Mouse (Mus musculus) cerebellum, postnatal 14 days (tissue): Measurements from ENCODE around the gene Katnbl1.

ENCODE experiments used
- DNase-seq, 2 experiments: peaks; one replicate each; pipeline ENCODE4 v3.0.0; 2021; ENCODE audit warnings: mixed read lengths in 2 of 2

Gene Katnbl1

DNA sequence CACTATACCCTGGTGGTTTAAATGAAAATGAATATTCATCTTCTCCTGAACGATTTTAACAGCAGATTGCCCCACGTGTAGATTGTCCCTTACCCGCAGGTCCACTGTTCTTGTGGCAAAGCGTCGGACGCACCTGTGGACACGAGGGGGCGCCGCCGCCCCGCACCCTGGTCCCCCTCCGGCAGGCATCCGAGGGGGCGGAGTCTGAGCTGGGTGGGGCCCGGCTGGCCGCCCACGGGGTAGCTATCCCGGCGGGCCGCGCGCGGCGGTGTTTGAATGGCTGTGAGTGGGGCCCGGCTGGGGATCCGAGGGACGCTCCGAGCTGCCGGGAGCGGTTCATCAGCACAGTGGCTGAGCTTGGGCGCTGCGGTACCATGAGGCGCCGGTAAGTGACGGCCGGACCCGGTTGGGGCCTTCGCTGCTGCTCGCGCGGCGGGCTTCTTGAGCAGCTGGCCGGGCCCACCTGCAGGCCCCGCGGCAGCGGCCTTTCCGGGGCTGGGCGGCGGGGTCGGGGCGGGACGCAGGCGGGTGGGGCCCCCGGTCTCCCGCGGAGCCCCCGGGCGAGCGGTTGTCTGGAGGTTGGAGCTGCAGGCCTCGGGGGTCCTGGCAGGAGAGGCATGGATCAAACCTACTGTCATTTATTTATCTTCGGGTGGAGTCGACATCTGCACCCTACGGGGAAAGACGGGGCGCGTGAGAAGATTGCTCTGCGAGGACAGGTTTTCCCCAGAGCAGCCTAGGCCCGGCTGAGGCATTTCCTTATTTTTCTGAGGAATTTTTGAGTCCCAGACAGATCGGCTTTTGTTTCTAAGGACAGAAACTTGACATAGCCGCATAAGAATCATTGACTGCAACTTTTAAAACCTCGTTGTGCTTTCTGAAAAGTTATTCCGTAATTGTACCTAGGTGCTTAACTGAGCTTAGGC lies at the start of gene Katnbl1:
TSS of gene Katnbl1 (plus strand) at position 239 of the 926 bp plus-strand sequence.
- DNase-seq = peak; percentile 96 to 97

DNA sequence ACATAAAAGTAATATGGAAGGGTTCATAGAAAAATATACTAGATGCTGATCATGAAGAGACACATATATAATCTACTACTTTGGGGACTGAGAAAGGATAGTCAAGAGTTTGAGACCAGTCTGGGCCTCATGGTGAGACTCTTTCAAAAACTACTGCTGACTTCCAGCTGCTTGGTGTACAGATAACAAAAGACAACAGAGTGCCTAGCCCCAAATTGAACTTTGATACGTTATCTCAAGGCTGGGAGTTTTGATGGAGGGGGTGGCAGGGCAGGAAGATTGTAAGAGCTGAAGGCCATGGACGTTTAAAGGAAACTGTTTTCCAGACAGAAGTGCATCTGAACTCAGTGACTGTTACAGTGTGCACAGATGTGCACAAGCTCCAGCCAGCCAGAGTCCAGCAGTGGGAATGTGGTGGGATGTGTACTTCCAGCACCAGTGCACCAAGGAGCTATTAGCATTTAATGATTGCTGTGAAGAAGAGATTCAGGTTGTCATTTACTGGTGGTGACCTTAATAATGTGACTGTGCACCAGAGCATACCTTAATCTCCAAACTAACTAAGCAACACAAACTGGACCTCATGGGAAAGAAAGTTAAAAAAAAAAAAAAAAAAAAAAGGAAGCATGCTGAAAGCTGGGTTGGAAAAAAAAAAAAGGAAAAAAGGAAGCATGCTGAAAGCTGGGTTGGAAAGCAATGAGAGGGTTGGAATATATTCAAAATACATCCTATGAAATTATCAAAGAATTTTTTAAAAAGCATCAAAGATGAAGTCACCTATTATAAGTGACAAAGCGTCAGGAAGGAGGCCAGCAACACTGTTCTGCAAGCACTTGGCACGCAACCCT lies 46.7 kb upstream of the Katnbl1 start:
- DNase-seq = no peak

- no peak for DNase-seq
These were observed 41.8 kb upstream of the Katnbl1 start for GRCm38 (mm10) chr2:112337211-112337610.

- DNase-seq = peak in 1 of 2 experiments; percentile 15
These were observed 39.3 kb upstream of the Katnbl1 start for GRCm38 (mm10) chr2:112339736-112340135.

GRCm38 (mm10) chr2:112341117-112341516 lies 37.9 kb upstream of the Katnbl1 start:
- DNase-seq = no peak

DNA sequence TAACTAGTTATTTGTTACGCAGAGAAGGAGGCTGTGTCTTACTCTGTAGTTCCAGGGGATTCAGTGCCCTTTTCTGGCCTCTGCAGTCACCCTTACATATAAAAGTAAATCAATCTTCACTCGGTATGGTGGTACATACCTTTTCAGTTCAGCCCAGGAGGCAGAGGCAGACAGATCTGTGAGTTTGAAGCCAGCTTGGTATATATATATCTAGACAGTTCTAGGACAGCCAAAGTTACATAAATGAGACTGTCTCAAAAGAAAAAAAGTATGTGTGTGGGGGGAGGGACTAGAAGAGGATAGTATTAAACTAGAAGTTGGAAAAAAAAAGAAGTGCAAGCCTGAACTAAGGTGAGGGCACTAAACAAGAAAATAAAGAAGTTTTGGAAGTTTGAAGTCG lies 30.8 kb upstream of the Katnbl1 start:
- DNase-seq = no peak

- DNase-seq = no peak
These were observed 25.1 kb upstream of the Katnbl1 start for GRCm38 (mm10) chr2:112353685-112354455.

- no peak for DNase-seq
These were observed 19.4 kb upstream of the Katnbl1 start for GRCm38 (mm10) chr2:112359611-112360010.

- no peak for DNase-seq
These were observed 18.8 kb upstream of the Katnbl1 start for GRCm38 (mm10) chr2:112360012-112360780.

DNA sequence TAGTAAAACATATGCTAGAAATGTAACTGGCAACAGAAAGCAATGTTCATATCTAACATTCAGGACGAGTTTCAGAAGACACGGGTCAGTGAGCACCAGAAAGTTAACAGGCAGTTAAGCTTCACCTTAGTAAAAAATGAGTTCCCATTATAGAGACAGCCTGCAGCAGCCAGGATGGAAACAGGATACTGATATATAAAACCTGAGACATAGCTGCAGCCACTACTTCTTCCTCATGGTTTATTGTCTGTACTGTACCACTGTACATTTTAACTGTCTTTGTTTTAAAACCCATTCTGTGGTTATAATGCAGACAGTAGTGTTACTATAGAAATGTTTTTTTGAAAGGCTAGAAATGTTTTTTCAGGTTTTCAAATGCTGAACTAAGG lies 18.2 kb upstream of the Katnbl1 start:
- no peak for DNase-seq

- DNase-seq = peak; percentile 28 to 32
These were observed 11.8 kb upstream of the Katnbl1 start for GRCm38 (mm10) chr2:112367222-112367621.

DNA sequence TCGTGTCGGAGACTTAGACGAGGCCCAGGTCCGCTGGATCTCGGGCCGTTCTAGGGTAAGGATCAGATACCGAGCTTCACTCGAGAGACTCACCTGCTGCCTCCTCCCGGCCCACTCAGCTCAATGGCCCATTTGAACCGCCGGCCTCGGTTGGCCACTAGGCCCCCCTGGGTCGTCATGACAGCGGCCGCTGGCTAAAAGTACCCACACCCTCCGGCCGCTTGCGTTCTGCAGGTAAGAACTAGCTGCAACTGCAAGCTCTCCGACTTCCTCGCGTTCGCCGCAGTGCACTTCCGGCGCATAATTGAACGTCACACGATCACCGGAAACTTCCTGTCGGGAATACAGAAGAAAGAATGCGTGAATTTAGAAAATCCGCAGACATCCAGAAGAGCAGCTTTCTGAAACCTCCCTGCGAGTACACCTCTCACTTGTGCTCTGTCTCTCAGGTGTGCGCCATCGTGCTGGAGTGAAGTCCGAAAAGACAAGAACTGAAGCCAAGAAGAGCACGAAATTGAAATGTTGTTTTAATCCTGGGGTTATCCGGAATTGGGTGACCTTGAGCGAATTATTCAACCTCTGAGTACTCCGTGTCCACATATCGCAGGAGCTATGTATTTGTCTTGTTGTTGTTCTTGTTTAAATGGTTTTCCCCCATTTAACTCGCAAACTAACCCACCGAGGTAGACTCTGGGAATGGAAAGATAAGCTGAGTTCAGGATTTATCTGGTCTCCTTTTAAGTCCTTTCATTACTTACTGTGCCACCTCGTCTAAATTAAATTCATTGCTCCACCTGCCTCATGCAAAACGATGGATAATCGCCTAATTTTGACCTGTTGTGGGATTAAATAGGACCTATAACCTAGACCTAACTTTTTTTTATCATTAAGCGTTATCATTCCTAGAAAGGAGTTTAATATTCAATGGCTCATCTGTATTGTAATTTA lies 11.0 kb upstream of the Katnbl1 start, which contains the start of gene Emc4:
TSS of gene Emc4 (minus strand) at position 302 of the 948 bp plus-strand sequence.
- DNase-seq = peak; percentile 94 to 95

DNA sequence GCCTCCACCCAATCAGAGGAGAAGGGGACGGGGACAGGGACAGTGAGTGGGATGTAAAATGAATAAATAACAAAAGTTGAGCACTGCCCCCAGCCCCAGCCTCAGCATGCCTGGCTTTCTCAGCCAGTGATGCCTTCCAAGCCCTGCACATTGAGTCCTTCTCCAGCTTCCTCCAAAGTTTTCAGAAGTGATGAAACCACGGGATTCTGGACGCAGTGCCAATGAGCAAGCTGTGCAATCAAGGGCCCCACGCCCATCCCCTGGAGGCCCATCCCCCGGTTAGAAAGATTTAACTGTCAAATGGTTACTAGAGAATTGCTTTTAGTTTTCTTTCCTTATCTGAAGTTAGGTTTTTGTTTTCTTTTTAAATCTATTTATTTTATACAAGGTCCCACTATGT lies 9.1 kb upstream of the Katnbl1 start:
- DNase-seq = no peak

DNA sequence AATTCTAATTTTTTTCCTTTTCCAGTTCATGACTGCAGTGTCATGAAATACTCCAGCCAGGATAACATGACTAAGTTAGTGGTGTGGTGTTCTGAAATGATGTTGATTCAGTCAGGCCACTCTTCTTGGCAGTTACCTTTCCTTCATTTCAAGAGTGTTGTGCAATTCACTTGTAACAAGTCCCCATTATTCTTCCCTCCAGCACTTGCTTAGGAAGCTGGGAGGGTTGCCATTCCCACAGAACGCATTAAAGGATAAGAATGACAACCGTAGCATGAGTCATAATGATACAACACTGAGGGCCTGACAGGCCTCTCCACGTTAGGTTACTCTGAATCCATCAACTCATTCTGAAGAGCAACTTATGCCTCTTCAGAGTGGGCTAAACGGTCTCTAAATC lies 5.9 kb upstream of the Katnbl1 start:
- DNase-seq = no peak

DNA sequence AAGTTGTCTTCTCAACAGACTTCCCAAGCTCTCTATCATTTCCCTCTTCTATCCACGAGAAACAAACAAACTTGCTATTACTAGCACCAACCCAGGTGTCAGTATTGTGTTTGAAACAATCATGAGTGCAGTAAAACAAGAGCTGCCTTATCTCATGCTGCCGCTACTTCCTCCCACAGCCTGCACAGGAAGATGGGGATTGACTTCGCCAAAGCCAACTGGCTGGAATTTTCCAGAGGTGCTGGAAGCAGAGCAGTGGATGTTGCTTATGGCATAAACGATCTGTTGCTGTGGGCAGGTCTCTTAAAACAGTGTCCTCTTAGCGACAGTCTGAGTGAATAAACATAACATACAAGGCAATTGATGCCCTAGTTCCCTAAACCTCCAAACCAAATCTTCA lies 4.4 kb upstream of the Katnbl1 start:
- no peak for DNase-seq

- DNase-seq = no peak
These were observed 1.1 kb downstream of the Katnbl1 start for GRCm38 (mm10) chr2:112380131-112380530.

DNA sequence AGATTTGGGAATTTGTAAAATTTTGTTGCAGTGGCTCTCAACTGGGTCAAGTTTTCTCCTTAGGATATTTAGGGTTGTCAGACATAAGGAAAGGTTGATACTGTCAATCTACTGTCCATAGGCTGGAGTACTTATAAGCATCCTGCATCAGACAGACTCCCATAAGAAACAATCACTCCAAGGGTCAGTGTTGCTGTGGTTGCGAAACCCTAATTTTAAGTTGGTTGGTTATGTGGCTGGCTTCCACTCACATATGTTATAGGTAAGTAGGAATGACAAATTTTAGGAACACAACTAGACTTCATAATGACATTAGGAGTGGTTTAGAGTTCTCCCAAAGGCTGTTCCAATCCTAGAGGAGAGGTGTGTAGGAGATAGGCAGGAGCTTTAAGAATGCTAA lies 2.2 kb downstream of the Katnbl1 start:
- DNase-seq = no peak

- no peak for DNase-seq
These were observed 11.8 kb downstream of the Katnbl1 start for GRCm38 (mm10) chr2:112390843-112391242.

GRCm38 (mm10) chr2:112391346-112392000 lies 12.5 kb downstream of the Katnbl1 start:
- no peak for DNase-seq

GRCm38 (mm10) chr2:112392689-112393088 lies 13.7 kb downstream of the Katnbl1 start:
- no peak for DNase-seq
